12 mouse cellular contexts compared by ENCODE assay signal in the genomic region with DNA sequence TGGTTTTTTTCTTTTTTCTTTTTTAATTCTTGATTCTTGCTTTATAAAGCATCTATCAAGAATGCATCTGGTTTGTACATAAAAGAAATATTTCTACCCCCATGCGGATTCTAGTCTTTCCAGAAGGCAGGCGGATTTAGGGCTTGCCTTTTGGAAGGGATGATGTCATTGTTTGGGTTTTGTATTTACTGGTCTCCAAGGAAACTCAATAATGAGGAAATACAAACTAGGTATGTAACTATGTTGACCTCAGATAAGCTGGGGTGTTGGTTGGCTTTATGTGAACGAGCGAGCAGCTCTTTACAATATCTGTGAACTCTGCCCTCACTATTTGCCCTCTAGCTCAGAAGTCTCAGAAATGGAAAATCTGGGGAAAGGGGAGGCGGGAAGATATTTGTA. TPM values are rescaled to one million over a fixed set of nuclear protein-coding genes. Genes with fewer than 3 reads are reported as not detected.
DNase-seq lines count a peak whose midpoint lies in the region; ATAC-seq and TF ChIP-seq lines count a peak whose summit lies in the region.
"Had no signal": no experiment of that assay in that cellular context is flagged by ENCODE, and none has a peak within 500 bp of the region (broad histone marks: within the 10 kb centered on the region; RNA-seq: fewer than 3 reads in every experiment).

No protein-coding gene starts in this region.

- intact Hi-C loops in heart, adult 2 months (cut with DNase I): no loop called here
- intact Hi-C loops in heart, postnatal 14 days (cut with DNase I): no loop called here

- no peak overlapping the region for H3K4me2 ChIP-seq in intestine, embryonic 15.5 days (replicated peaks)
- H3K4me2 ChIP-seq: hindbrain, embryonic 14.5 days had no signal

- ATAC-seq in intestine, embryonic 15.5 days: peak; percentile 92

- H3K79me2 ChIP-seq in heart, adult 2 months (replicated peaks; ENCODE audit: control insufficient read depth, insufficient read depth, low read length): no peaks in the 10 kb centered on the region
- no peaks in the 10 kb centered on the region for H3K79me2 ChIP-seq in MEL (ENCODE audit: control insufficient read depth, insufficient read depth, low read length, poor library complexity)

- H3K9ac ChIP-seq in heart, adult 2 months (ENCODE audit: low read depth, low read length): no peak overlapping the region
- H3K9ac ChIP-seq in MEL (ENCODE audit: control insufficient read depth, low read depth, low read length, poor library complexity, severe bottlenecking): no peak overlapping the region
- H3K9ac ChIP-seq in intestine, embryonic 15.5 days: no peak overlapping the region
- H3K9ac ChIP-seq: hindbrain, embryonic 14.5 days had no signal

- WGBS in heart, adult 2 months: 32% methylated on average over 5 of the region's 5 CpGs
- WGBS in intestine, embryonic 15.5 days: 37% methylated on average over 5 of the region's 5 CpGs

- peaks cover 22% of the 10 kb centered on the region for H3K36me3 ChIP-seq in heart, adult 2 months (ENCODE audit: control insufficient read depth, insufficient read depth, low read length)
- no peaks in the 10 kb centered on the region for H3K36me3 ChIP-seq in MEL (ENCODE audit: control insufficient read depth in 1 of 2, insufficient read depth in 2 of 2, low read length in 2 of 2)
- no peaks in the 10 kb centered on the region; the same call in 1 of the 2 replicates for H3K36me3 ChIP-seq in intestine, embryonic 15.5 days

- no peak for TF ChIP-seq RAD21 in MEL (IDR thresholded peaks at IDR 0.05; ENCODE audit: low read depth, low read length)

- no peak for DNase-seq in heart, adult 2 months
- DNase-seq in heart, postnatal 14 days: no peak
- peak; percentile 9 for DNase-seq in MEL (ENCODE audit: low read depth, low spot score)
- peak; percentile 34 for DNase-seq in brain, embryonic 14.5 days (ENCODE audit: low read depth)
- DNase-seq in yolk sac, embryonic 10.5 days (ENCODE audit: low spot score): no peak
- DNase-seq in ovary, postnatal 36 days (ENCODE audit: low spot score): no peak
- DNase-seq: cerebellum, adult 18-20 months; kidney, postnatal 10 days; thymus, postnatal 36 days had no signal

- no peak for TF ChIP-seq CTCF in heart, adult 2 months (IDR thresholded peaks at IDR 0.05)
- no peak for TF ChIP-seq CTCF in MEL (IDR thresholded peaks at IDR 0.05 in 2 of 3, conservative IDR thresholded peaks at IDR 0.05 in 1 of 3; ENCODE audit: control insufficient read depth in 1 of 3, insufficient read depth in 1 of 3, low read depth in 2 of 3, low read length in 3 of 3, poor library complexity in 1 of 3, severe bottlenecking in 1 of 3)
- TF ChIP-seq CTCF in brain, embryonic 14.5 days (IDR thresholded peaks at IDR 0.05; ENCODE audit: borderline replicate concordance, extremely low read depth, insufficient read depth, insufficient read length): no peak

- no peaks in the 10 kb centered on the region for H3K27me3 ChIP-seq in heart, adult 2 months (ENCODE audit: control insufficient read depth, insufficient read depth, low read length)
- no peaks in the 10 kb centered on the region for H3K27me3 ChIP-seq in MEL (ENCODE audit: control insufficient read depth in 1 of 2, insufficient read depth in 2 of 2, low read length in 2 of 2)
- no peaks in the 10 kb centered on the region for H3K27me3 ChIP-seq in intestine, embryonic 15.5 days (replicated peaks)

- H3K4me3 ChIP-seq in heart, adult 2 months: no peak overlapping the region
- no peak overlapping the region for H3K4me3 ChIP-seq in MEL (ENCODE audit: control insufficient read depth in 1 of 2, insufficient read depth in 1 of 2, low read depth in 2 of 2, low read length in 2 of 2)
- H3K4me3 ChIP-seq in intestine, embryonic 15.5 days (replicated peaks): no peak overlapping the region

- H3K4me1 ChIP-seq in heart, adult 2 months (ENCODE audit: control insufficient read depth, insufficient read depth, low read length): peaks cover 13% of the 10 kb centered on the region
- H3K4me1 ChIP-seq in MEL (ENCODE audit: control insufficient read depth in 1 of 2, insufficient read depth in 2 of 2, low read length in 2 of 2): no peaks in the 10 kb centered on the region
- no peaks in the 10 kb centered on the region for H3K4me1 ChIP-seq in intestine, embryonic 15.5 days (replicated peaks)

- TF ChIP-seq POLR2A in heart, adult 2 months (IDR thresholded peaks at IDR 0.05; ENCODE audit: insufficient read depth, low read depth, low read length): no peak
- no peak for TF ChIP-seq POLR2A in MEL (IDR thresholded peaks at IDR 0.05; ENCODE audit: control insufficient read depth in 1 of 2, insufficient read depth in 1 of 2, low read depth in 1 of 2, low read length in 2 of 2, poor library complexity in 1 of 2)
- TF ChIP-seq POLR2A in brain, embryonic 14.5 days (IDR thresholded peaks at IDR 0.05; ENCODE audit: borderline replicate concordance, extremely low read depth, insufficient read depth, insufficient read length, poor library complexity, severe bottlenecking): no peak

- peak overlapping the region; percentile 42 for H3K27ac ChIP-seq in heart, adult 2 months
- no peak overlapping the region for H3K27ac ChIP-seq in MEL (ENCODE audit: control insufficient read depth, low read depth, low read length)
- H3K27ac ChIP-seq in intestine, embryonic 15.5 days: no peak overlapping the region
- H3K27ac ChIP-seq: hindbrain, embryonic 14.5 days; macrophage had no signal

- no peak for TF ChIP-seq EP300 in heart, adult 2 months (IDR thresholded peaks at IDR 0.05; ENCODE audit: insufficient read depth, low read depth, low read length)
- TF ChIP-seq EP300 in MEL (IDR thresholded peaks at IDR 0.05; ENCODE audit: low read depth in 1 of 2, low read length in 2 of 2): no peak

- no peaks in the 10 kb centered on the region for H3K9me3 ChIP-seq in MEL (replicated peaks; ENCODE audit: insufficient read depth, low read length)
- no peaks in the 10 kb centered on the region for H3K9me3 ChIP-seq in intestine, embryonic 15.5 days

TF ChIP-seq in MEL, 35 proteins besides CTCF, POLR2A, EP300 and RAD21:
- no peak for TF ChIP-seq ELF1 (IDR thresholded peaks at IDR 0.05; ENCODE audit: low read depth, low read length)
- TF ChIP-seq KAT2A (conservative IDR thresholded peaks at IDR 0.05; ENCODE audit: low read depth, low read length): no peak
- TF ChIP-seq MYC (IDR thresholded peaks at IDR 0.05; ENCODE audit: low read depth, low read length): no peak
- TF ChIP-seq TCF12 (IDR thresholded peaks at IDR 0.05; ENCODE audit: low read depth, low read length): no peak
- TF ChIP-seq GABPA (IDR thresholded peaks at IDR 0.05; ENCODE audit: low read depth, low read length): no peak
- TF ChIP-seq ETS1 (IDR thresholded peaks at IDR 0.05; ENCODE audit: low read depth, low read length): no peak
- no peak for TF ChIP-seq HCFC1 (IDR thresholded peaks at IDR 0.05; ENCODE audit: low read depth, low read length)
- TF ChIP-seq TBP (IDR thresholded peaks at IDR 0.05; ENCODE audit: low read depth, low read length): no peak
- TF ChIP-seq UBTF (IDR thresholded peaks at IDR 0.05; ENCODE audit: borderline replicate concordance, insufficient read depth, low read depth, low read length): no peak
- no peak for TF ChIP-seq RCOR1 (IDR thresholded peaks at IDR 0.05; ENCODE audit: low read depth, low read length)
- no peak for TF ChIP-seq SMC3 (IDR thresholded peaks at IDR 0.05; ENCODE audit: low read depth, low read length)
- no peak for TF ChIP-seq ZMIZ1 (IDR thresholded peaks at IDR 0.05; ENCODE audit: low read depth, low read length)
- TF ChIP-seq TAL1 (IDR thresholded peaks at IDR 0.05; ENCODE audit: low read length): no peak
- TF ChIP-seq CHD2 (IDR thresholded peaks at IDR 0.05; ENCODE audit: low read length): no peak
- no peak for TF ChIP-seq ZC3H11A (IDR thresholded peaks at IDR 0.05; ENCODE audit: low read depth, low read length)
- TF ChIP-seq BHLHE40 (IDR thresholded peaks at IDR 0.05; ENCODE audit: borderline replicate concordance, low read depth, low read length): no peak
- no peak for TF ChIP-seq MAZ (IDR thresholded peaks at IDR 0.05; ENCODE audit: low read depth, low read length)
- TF ChIP-seq MYB (IDR thresholded peaks at IDR 0.05; ENCODE audit: low read depth, low read length): no peak
- TF ChIP-seq NELFE (IDR thresholded peaks at IDR 0.05; ENCODE audit: low read depth, low read length): no peak
TF ChIP-seq in MEL: peak in this region for 0.

RNA-seq across cellular contexts. Expression of a gene that starts 24.4 kb away (rescaled TPM):
- 100 to 1,000 TPM; 137 to 139 TPM for total RNA-seq in heart, adult 2 months (2021)
- 116 and 125 TPM in 2 replicates for polyA plus RNA-seq in heart, adult 2 months (2012; rRNA removed)
- 100 to 1,000 TPM; 143 to 187 TPM for total RNA-seq in heart, postnatal 14 days (2021)
- total RNA-seq in MEL (2012; rRNA removed): not detected in 2 replicates
- not detected for polyA plus RNA-seq in MEL (2012; ENCODE audit: insufficient read depth in 1 of 2, insufficient read length in 2 of 2, low read depth in 1 of 2, low replicate concordance in 2 of 2, missing spikeins in 1 of 2)
- 14.9 and 15.1 TPM in 2 replicates for polyA plus RNA-seq in brain, embryonic 14.5 days (2012; rRNA removed)
- 195 and 211 TPM in 2 replicates for polyA plus RNA-seq in intestine, embryonic 15.5 days (2015; fragmentation: Nextera tagmentation; extraction: Ambion mirVana)

Comparison
In these comparisons a context has a peak if more than half of its experiments do, and no peak if none do; other contexts are left out.
1. DNase-seq: peak in MEL (single experiment) and brain, embryonic 14.5 days (single experiment); none in heart, adult 2 months (0 of 2), heart, postnatal 14 days (0 of 2), yolk sac, embryonic 10.5 days (single experiment) and ovary, postnatal 36 days (single experiment).
2. RNA of a gene that starts 24.4 kb away (polyA plus RNA-seq): 195 to 211 TPM in intestine, embryonic 15.5 days, 116 to 125 TPM in heart, adult 2 months and 14.9 to 15.1 TPM in brain, embryonic 14.5 days; not detected in MEL; every median in the first group is over 10 times any median in the second.